Mouse (Mus musculus) neural tube, embryonic 14.5 days (tissue): ENCODE data around the gene Lsm4. TPM values are rescaled to one million over a fixed set of nuclear protein-coding genes. Genes with fewer than 3 reads are reported as not detected.

ENCODE experiments used
- polyA plus RNA-seq: library from polyadenylated mRNA; unstranded; fragments of >200 nt; fragmentation: Nextera tagmentation; extraction: Ambion mirVana; gene quantifications from 2 replicates; pipeline ENCODE4 v1.2.1, GENCODE M21; 2014

The Lsm4 gene
- polyA plus RNA-seq, 1 experiment from 2014 or later, result 194 TPM

Other genes starting within 250 kb of the Lsm4 start
- 48.2 and 55.9 TPM in 2 replicates for gene Crtc1, start 233.7 kb upstream of the Lsm4 start, polyA plus RNA-seq
- gene Klhl26, start 196.3 kb upstream of the Lsm4 start, polyA plus RNA-seq, result 29.4 and 30.1 TPM in 2 replicates
- gene Tmem59l, start 185.9 kb upstream of the Lsm4 start, polyA plus RNA-seq, result 144 and 200 TPM in 2 replicates
- gene Crlf1, start 180.1 kb upstream of the Lsm4 start, polyA plus RNA-seq, result 5.3 and 10.0 TPM in 2 replicates
- 152 and 172 TPM in 2 replicates for gene Rex1bd, start 166.5 kb upstream of the Lsm4 start, polyA plus RNA-seq
- gene Uba52, start 162.4 kb upstream of the Lsm4 start, polyA plus RNA-seq, result 734 and 750 TPM in 2 replicates
- 303 and 336 TPM in 2 replicates for gene Fkbp8, start 145.5 kb upstream of the Lsm4 start, polyA plus RNA-seq
- 50.2 and 51.9 TPM in 2 replicates for gene Kxd1, start 145.3 kb upstream of the Lsm4 start, polyA plus RNA-seq
- 16.7 and 17.8 TPM in 2 replicates for gene Ell, start 133.8 kb upstream of the Lsm4 start, polyA plus RNA-seq
- gene Isyna1, start 78.9 kb upstream of the Lsm4 start, polyA plus RNA-seq, result 65.5 and 73.3 TPM in 2 replicates
- 163 and 240 TPM in 2 replicates for gene Ssbp4, start 64.4 kb upstream of the Lsm4 start, polyA plus RNA-seq
- 0.20 and 1.8 TPM in 2 replicates for gene Lrrc25, start 57.1 kb upstream of the Lsm4 start, polyA plus RNA-seq
- gene Gdf15, start 40.8 kb upstream of the Lsm4 start, polyA plus RNA-seq, result 0.54 TPM in 1 of 2 replicates, not detected in the other
- gene Pgpep1, start 12.9 kb upstream of the Lsm4 start, polyA plus RNA-seq, result 74.5 and 85.2 TPM in 2 replicates
- gene Jund, start 25.7 kb downstream of the Lsm4 start, polyA plus RNA-seq, result 115 and 119 TPM in 2 replicates
- 0.13 TPM in 1 of 2 replicates, not detected in the other for gene Iqcn, start 30.2 kb downstream of the Lsm4 start, polyA plus RNA-seq
- gene Gm3336, start 45.3 kb downstream of the Lsm4 start, polyA plus RNA-seq, result not detected in 2 replicates
- gene Pde4c, start 50.5 kb downstream of the Lsm4 start, polyA plus RNA-seq, result 0.10 and 0.27 TPM in 2 replicates
- gene Rab3a, start 81.4 kb downstream of the Lsm4 start, polyA plus RNA-seq, result 570 and 690 TPM in 2 replicates
- 36.5 and 41.2 TPM in 2 replicates for gene Mpv17l2, start 87.7 kb downstream of the Lsm4 start, polyA plus RNA-seq
- gene Pik3r2, start 103.5 kb downstream of the Lsm4 start, polyA plus RNA-seq, result 72.2 and 75.6 TPM in 2 replicates
- gene Mast3, start 131.8 kb downstream of the Lsm4 start, polyA plus RNA-seq, result 20.2 and 23.4 TPM in 2 replicates
- gene Il12rb1, start 135.2 kb downstream of the Lsm4 start, polyA plus RNA-seq, result not detected in 2 replicates
- 8.9 and 9.3 TPM in 2 replicates for gene Arrdc2, start 166.5 kb downstream of the Lsm4 start, polyA plus RNA-seq
- gene Kcnn1, start 190.0 kb downstream of the Lsm4 start, polyA plus RNA-seq, result 12.6 and 13.0 TPM in 2 replicates
- 155 and 159 TPM in 2 replicates for gene Ccdc124, start 200.7 kb downstream of the Lsm4 start, polyA plus RNA-seq
- 1.7 and 2.6 TPM in 2 replicates for gene Slc5a5, start 219.5 kb downstream of the Lsm4 start, polyA plus RNA-seq
- gene Rpl18a, start 224.2 kb downstream of the Lsm4 start, polyA plus RNA-seq, result 2,427 and 2,505 TPM in 2 replicates
- 50.1 and 54.8 TPM in 2 replicates for gene Map1s, start 232.7 kb downstream of the Lsm4 start, polyA plus RNA-seq